Mouse (Mus musculus) thymus, postnatal 4 days (tissue): Measurements from ENCODE around the gene Gm29564.
"Not testable (repeated sequence)": the region's sequence is repeated elsewhere in the genome, so short reads cannot be mapped to it uniquely, and the experiment has no call there.

Source experiments
- DNase-seq: peaks from one replicate; pipeline ENCODE4 v3.0.0; 2021

Gene Gm29564

GRCm38 (mm10) chrY:78212693-78213092 is at the start of gene Gm29564:
Gm29564 (plus strand) TSS chrY:78212993.
- DNase-seq, result not testable (repeated sequence)
